Mouse (Mus musculus): ENCODE results near the gene Gm9970.

- TF ChIP-seq GATA1 (IDR thresholded peaks at IDR 0.05; ENCODE audit: borderline replicate concordance, low read length): no peak
- no peak for TF ChIP-seq FLI1 (IDR thresholded peaks at IDR 0.05; ENCODE audit: low read length)
Observed at GRCm38 (mm10) chr5:31197072-31197471, 44.0 kb downstream of the Gm9970 start.

All from megakaryocyte, embryonic 14.5 days (primary cell).